Mouse (Mus musculus) cerebellum, adult 11-12 months (tissue): Measurements from ENCODE around the gene Rftn1.
"Not testable (repeated sequence)": the region's sequence is repeated elsewhere in the genome, so short reads cannot be mapped to it uniquely, and the experiment has no call there.

ENCODE experiments used
- DNase-seq: peaks from one replicate; pipeline ENCODE4 v3.0.0; 2022

The Rftn1 gene

GRCm38 (mm10) chr17:50190131-50191015 lies at the start of gene Rftn1:
Gene Rftn1, minus strand, starts transcription at chr17:50190674.
- DNase-seq = no peak

DNA sequence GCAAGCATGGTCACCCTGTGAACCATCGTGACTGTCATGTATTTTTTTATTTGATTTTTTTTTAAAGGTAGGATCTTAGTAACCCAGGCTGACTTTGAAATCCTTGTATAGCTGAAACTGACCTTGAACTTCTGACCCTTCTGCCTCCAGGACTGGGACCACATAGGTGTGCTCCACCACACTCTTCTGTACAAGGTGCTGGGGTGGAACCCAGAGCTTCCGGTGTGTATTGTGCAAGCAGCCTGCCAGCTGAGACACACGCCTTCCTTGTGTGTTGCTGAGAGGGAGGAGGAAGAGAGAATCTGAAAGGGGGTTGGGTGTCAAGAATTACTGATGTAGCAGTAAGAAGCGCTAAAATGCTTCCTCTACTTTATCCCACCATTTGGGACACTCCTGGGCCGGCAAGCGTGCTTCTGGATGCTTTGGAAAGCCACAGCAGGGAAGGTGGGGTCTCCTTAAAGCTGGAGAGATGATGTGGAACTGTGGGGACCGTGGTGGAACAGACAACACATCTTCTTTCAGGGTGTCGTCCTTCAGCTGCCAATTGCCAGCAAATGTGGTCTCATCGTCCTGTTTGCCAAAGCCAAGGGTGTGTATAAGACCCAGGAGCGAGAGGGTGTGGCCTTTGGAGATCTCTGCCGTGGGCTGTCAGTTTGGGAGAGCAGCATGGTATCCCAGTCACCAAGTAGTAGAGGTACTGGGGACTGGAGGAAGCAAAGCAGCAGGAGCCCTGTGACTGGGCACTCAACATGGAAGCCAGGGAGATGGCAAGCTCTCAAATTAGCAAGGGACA lies 47.5 kb upstream of the Rftn1 start:
- no peak for DNase-seq

GRCm38 (mm10) chr17:50237436-50237709 lies 46.9 kb upstream of the Rftn1 start:
- DNase-seq = peak; percentile 71

GRCm38 (mm10) chr17:50236702-50237435 lies 46.4 kb upstream of the Rftn1 start:
- peak; percentile 18 for DNase-seq

DNA sequence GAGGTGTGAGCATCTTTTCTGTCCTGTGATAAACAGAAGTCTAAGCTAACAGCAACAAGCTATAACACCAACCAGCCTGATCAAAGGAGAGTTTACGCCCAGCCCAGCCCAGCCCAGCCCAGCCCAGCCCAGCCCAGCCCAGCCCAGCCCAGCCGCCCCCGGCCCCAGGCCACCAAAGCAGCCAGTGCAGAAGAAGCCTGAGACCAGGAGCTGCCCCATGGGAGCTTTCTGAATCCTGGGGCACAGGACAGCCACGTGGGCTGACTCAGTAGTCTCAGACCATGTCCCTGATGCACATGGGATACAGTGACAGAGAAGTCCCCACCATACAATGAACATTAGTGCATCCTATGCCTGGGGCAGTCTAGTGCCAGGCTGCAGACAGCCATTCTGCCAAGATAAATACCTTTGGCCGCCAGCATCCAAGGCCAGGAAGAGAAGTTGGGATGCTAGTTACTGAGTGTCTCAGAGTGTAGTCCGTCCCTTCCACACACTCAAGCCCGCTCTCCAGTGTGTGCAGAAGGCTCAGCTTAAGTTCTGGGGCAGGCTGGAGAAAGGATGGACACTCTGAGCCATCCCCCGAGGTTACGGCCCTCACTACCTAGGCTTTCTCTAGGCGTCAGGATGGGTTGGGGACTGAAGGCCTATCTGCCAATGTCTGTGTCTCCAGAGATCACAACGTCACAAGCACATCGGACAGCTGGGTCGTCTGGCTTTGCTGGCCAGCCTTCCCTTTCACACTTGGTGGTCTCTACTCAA lies 45.6 kb upstream of the Rftn1 start:
- DNase-seq = no peak

- no peak for DNase-seq
These were observed 43.5 kb upstream of the Rftn1 start for GRCm38 (mm10) chr17:50233956-50234355.

- DNase-seq = no peak
These were observed 42.3 kb upstream of the Rftn1 start for GRCm38 (mm10) chr17:50232821-50233220.

DNA sequence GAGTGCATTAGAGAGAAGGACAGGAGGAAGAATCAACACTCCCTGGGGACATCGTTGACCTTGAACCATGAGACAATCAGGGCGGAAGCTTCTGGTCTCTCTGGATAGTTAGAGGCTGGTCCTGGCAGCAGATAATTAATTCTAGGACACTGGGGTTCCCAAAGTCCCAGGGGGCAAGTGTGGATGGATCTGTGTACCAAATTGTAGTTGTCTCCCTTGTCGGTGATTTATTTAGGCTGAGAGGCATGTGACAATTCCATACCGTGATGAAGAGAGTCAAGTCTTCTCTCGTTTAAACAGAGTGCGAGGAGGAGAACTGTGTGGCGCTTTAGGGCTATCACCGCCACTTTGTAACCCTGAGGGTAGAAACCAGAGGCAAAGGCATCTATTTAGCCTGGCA lies 40.7 kb upstream of the Rftn1 start:
- DNase-seq = no peak

DNA sequence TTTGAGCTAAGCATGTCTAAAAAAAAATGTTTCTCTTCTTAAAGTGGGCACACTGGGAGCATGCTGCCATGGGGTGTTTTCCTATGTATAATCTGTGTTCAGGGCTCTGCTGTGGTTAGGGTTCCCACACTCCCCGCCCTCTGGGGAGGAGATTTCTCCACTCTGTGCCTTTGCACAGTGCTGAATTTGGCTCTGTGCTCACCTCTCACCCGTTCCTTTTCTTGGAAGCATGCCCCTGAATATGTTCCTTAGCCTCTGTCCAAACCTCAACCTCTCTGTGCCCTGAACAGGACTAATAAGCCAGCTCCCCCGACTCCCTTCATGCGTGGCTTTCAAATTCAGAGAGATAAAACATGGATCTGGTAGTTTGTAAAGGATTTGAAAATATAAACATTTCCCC lies 39.1 kb upstream of the Rftn1 start:
- no peak for DNase-seq

GRCm38 (mm10) chr17:50227366-50227765 lies 36.9 kb upstream of the Rftn1 start:
- no peak for DNase-seq

GRCm38 (mm10) chr17:50224718-50225117 lies 34.2 kb upstream of the Rftn1 start:
- DNase-seq = no peak

GRCm38 (mm10) chr17:50217978-50218377 lies 27.5 kb upstream of the Rftn1 start:
- no peak for DNase-seq

DNA sequence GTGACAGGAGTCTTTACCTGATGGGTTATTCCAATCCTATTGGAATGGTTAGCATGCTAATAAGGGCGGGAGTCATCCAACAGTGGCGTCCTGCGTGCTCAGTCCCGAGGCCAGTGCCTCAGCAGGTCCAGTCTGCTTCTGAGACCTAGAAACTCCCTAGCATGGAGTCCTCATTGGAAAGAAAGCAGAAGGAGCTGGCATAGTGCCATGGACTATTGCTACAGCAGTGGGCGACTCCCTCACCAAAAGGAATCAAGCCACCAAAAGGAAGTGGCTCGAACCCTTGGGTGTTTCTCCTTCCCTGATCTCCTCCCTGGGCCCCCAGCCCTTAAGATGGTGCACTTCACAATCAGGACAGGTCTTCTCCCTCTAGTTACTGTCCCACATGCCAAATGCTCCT lies 24.6 kb upstream of the Rftn1 start:
- no peak for DNase-seq

DNA sequence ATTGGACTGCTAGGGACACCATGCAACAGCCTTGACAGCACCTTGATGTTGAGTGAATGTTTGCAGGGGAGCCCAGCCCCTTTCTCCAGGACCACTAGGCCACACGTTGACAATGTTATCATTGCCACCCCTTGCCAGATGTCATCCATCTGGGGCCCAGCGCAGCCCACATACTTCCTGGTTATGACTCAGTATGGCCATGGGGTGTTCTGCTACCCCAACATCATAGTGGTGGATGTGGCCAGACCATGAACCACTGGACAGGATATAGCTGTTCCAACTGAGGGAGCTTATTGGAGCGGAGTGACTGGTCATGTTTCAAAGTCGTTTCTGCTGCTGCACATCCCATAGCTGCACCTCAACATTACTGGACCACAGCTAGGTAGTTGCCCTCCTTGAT lies 22.6 kb upstream of the Rftn1 start:
- no peak for DNase-seq

- DNase-seq = no peak
These were observed 21.3 kb upstream of the Rftn1 start for GRCm38 (mm10) chr17:50211816-50212215.

GRCm38 (mm10) chr17:50209831-50210230 lies 19.4 kb upstream of the Rftn1 start:
- no peak for DNase-seq

DNA sequence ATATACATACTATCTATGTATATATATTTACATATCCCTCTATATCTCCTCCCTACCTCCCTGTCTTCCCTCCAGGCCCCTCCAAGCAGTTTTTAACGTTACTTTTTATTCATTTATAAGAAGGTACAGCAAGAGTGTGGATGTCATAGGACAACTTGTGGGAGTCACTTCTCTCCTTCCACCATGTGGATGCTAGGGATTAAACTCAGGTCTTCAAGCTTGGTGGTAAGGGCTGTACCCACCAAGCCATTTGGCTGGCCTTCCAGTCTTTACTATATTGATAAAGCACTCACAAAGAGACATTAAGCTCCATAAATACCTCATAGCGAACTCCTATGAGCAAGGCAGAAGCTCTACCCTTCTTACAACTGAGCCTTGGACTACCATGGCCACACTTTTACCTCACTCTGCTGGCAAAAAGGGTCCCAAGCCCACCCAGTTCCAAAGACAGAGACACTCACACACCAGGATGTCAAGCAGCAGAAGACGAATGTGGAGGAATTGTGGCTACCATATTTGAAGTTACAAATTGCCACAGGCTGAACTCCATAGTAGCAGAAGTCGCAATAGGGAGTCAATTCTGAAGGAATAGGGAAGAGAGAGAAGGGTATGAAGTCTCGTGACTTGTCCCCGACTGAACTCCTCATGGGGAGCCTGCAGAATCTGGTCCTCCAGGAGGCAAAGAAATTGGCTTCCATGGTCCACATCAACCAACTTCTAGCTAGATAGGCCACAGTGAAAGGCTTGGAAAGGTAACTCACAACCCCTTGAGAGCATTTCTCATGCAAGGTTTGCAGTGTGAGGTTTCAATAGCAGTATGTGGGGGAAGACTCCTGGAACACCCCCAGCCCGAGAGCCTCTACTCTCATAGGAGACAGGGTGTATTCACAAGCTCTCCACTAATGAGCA lies 17.9 kb upstream of the Rftn1 start:
- DNase-seq = no peak

DNA sequence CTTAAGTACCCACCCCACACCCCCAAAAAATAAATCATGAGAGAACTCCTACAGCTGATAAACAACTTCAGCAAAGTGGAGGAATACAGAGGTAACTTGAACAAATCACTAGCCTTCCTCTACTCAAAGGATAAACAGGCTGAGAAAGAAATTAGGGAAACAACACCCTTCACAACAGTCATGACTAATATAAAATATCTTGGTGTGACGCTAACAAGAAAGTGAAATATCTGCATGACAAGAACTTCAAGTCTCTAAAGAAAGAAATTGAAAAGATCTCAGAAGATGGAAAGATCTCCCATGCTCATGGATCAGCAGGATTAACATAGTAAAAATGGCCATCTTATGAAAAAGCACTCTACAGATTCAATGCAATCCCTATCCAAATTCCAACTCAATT lies 15.8 kb upstream of the Rftn1 start:
- DNase-seq = not testable (repeated sequence)

- not testable (repeated sequence) for DNase-seq
These were observed 15.4 kb upstream of the Rftn1 start for GRCm38 (mm10) chr17:50205840-50206239.

GRCm38 (mm10) chr17:50205152-50205782 lies 14.8 kb upstream of the Rftn1 start:
- DNase-seq = no peak

DNA sequence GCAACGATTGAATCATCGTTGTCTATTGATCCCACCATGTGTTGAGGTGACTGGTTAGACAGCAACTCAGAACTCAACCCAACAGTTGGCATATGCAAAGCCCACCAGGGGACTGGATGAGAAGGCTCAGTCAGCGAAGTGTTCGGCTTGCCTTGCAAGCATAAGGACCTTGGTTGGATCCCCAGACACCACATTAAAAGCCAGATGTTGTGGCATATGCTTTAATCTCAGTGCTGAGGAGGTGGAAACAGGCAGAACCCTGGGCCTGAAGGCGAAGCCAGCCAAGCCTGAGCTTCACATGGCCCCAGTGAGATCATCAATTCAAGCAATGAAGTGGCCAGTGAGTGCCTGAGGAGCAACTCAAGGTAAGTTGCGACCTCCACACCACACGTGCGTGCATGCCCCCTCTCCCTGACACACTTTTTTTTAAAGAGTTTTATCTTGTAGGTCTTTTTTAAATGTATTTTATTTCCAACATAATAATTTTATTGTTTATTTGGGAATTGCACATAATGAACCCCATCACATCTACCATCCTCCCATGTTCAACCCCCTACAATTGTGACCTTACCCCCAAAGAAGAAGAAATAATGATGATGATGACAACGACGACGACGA lies 11.5 kb upstream of the Rftn1 start:
- no peak for DNase-seq
